Mouse (Mus musculus) midbrain, embryonic 11.5 days (tissue): ENCODE results near the gene Tex28. TPM values are rescaled to one million over a fixed set of nuclear protein-coding genes. Genes with fewer than 3 reads are reported as not detected.

Experiments
- ATAC-seq: fragments of 200-750 bp; cut with Nextera tagmentation; 2 replicates; pipeline ENCODE4 v1.8.0; 2017; ENCODE audit warnings: moderate TSS enrichment, moderate library complexity; ENCODE audit not compliant: low FRiP score
- DNase-seq: peaks from one replicate; pipeline ENCODE4 v3.0.0; 2015; ENCODE audit warnings: low spot score; ENCODE audit errors: missing footprints
- H3K27ac ChIP-seq: fragments of 300-500 bp; sonication (generic); 2 replicates; pipeline ENCODE4 v1.5.1; 2014; ENCODE audit warnings: low read depth, low read length
- H3K27me3 ChIP-seq: fragments of 300-500 bp; sonication (generic); 2 replicates; pipeline ENCODE4 v1.6.1; 2014; ENCODE audit warnings: mild to moderate bottlenecking, low read length, moderate library complexity, mixed read lengths; ENCODE audit not compliant: control insufficient read depth, insufficient read depth
- H3K36me3 ChIP-seq: fragments of 300-500 bp; sonication (generic); 2 replicates; pipeline ENCODE4 v1.6.1; 2014; ENCODE audit warnings: mild to moderate bottlenecking, low read length, moderate library complexity, mixed read lengths; ENCODE audit not compliant: control insufficient read depth, insufficient read depth
- H3K4me1 ChIP-seq: fragments of 300-500 bp; sonication (generic); 2 replicates; pipeline ENCODE4 v1.6.1; 2014; ENCODE audit warnings: low read length; ENCODE audit not compliant: control insufficient read depth, insufficient read depth
- H3K4me2 ChIP-seq: fragments of 300-500 bp; sonication (generic); 2 replicates; pipeline ENCODE4 v1.6.1; 2014; ENCODE audit warnings: mild to moderate bottlenecking, moderate library complexity
- H3K4me3 ChIP-seq: fragments of 300-500 bp; sonication (generic); 2 replicates; pipeline ENCODE4 v1.5.1; 2014; ENCODE audit warnings: low read depth, low read length
- H3K9ac ChIP-seq: fragments of 300-500 bp; sonication (generic); 2 replicates; pipeline ENCODE4 v1.6.1; 2014; ENCODE audit warnings: low read length
- H3K9me3 ChIP-seq: fragments of 300-500 bp; sonication (generic); 2 replicates; pipeline ENCODE4 v1.6.1; 2016; ENCODE audit warnings: low read length; ENCODE audit not compliant: control insufficient read depth
- WGBS: fragments of 180-500 bp; shearing (Covaris S2); extraction: QIAGEN DNeasy Blood & Tissue Kit; methylation state at CpG from one replicate; pipeline ENCODE4 v1.1.7; 2014; 5-methylcytosine and 5-hydroxymethylcytosine counted together
- polyA plus RNA-seq: library from polyadenylated mRNA; unstranded; fragments of >200 nt; fragmentation: Nextera tagmentation; extraction: Ambion mirVana; gene quantifications from 2 replicates; pipeline ENCODE4 v1.2.1, GENCODE M21; 2014

The Tex28 gene
- polyA plus RNA-seq, 1 experiment from 2014 or later: not detected

DNA sequence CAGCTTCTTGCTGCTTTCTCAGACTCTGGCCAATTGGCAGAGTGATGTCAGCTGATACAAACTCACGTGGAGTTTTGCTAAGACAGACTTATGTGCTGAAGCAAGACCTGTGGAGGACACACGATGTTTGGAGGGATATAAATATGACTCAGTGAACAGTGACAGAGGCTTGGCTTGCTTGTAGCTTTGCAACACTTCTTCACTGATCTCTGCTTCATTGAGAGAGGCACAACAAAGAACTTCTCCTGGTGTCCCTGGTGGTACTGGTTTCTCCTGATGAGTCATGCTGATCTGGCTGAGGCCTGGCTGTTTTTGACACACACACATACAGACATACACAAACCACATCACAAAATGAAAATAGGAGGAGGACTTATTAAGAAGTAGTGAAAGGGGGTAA is 61.7 kb downstream of the Tex28 start:
- H3K4me1 ChIP-seq: no peaks in the 10 kb centered on the region
- no peak overlapping the region for H3K4me2 ChIP-seq
- no peak overlapping the region for H3K9ac ChIP-seq
- ATAC-seq: no peak
- 56% methylated on average over 2 of the region's 2 CpGs for WGBS
- H3K27ac ChIP-seq: no peak overlapping the region
- H3K27me3 ChIP-seq: no peaks in the 10 kb centered on the region
- H3K36me3 ChIP-seq: no peaks in the 10 kb centered on the region
- DNase-seq: no peak
- no peak overlapping the region for H3K4me3 ChIP-seq
- H3K9me3 ChIP-seq: no peaks in the 10 kb centered on the region

DNA sequence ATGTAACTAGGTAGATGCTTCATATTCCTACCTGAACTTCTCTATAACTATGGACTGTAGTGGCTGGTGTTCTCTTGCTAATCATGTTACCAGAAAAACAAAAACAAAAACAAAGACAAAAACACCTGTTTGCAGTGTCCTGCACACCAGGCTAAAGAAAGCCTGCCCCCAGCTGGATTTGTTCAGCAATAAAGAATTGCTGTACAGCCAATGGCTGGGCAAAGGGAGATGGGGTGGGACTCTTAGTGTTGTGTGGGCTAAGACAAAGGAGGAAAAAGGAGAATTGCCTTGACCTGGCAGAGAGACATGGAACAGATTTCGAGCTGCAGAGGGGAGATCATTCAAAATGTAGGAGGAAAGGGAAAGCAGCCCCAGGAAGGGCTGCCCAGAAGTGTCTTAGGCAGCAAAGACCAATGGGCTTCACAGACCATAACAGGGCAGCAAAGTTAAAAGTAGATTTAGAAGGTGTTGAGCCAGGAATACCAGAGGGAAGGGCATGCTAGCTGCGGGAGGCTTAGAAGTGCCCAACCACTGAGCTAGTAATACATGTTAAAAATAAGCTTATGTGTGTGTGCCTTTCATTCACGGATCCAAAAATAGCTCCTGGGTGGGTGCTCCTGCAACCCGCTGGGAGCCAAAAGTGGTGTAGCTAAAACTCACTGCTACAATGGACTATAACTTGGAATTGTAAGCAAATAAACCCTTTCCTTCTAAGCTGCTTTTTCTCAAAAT is 64.0 kb downstream of the Tex28 start:
- DNase-seq (no peak), ATAC-seq (no peak)
- Histone ChIP-seq H3K9ac (no peak overlapping the region), H3K4me3 (no peak overlapping the region), H3K27me3 (no peaks in the 10 kb centered on the region), H3K9me3 (no peaks in the 10 kb centered on the region), H3K4me2 (no peak overlapping the region), H3K27ac (no peak overlapping the region), H3K4me1 (no peaks in the 10 kb centered on the region), H3K36me3 (no peaks in the 10 kb centered on the region)
- WGBS: 74% methylated on average over 4 of the region's 4 CpGs

Other genes starting within 250 kb of the Tex28 start
- 1.7 and 2.1 TPM in 2 replicates for gene Arhgap4, start 246.0 kb downstream of the Tex28 start, polyA plus RNA-seq
- 117 and 121 TPM in 2 replicates for gene Naa10, start 245.9 kb downstream of the Tex28 start, polyA plus RNA-seq
- 14.4 and 17.6 TPM in 2 replicates for gene Renbp, start 237.0 kb downstream of the Tex28 start, polyA plus RNA-seq
- gene Hcfc1, start 201.5 kb downstream of the Tex28 start, polyA plus RNA-seq: 74.5 and 75.1 TPM in 2 replicates
- gene Irak1, start 143.9 kb downstream of the Tex28 start, polyA plus RNA-seq: 30.5 and 31.6 TPM in 2 replicates
- not detected in 2 replicates for gene Opn1mw, start 40.4 kb downstream of the Tex28 start, polyA plus RNA-seq
- gene Mecp2, start 32.5 kb downstream of the Tex28 start, polyA plus RNA-seq: 15.3 and 17.1 TPM in 2 replicates
- not detected in 2 replicates for gene Tktl1, start 9.4 kb upstream of the Tex28 start, polyA plus RNA-seq
- gene Flna, start 82.0 kb upstream of the Tex28 start, polyA plus RNA-seq: 178 and 185 TPM in 2 replicates
- gene Emd, start 86.8 kb upstream of the Tex28 start, polyA plus RNA-seq: 24.3 and 25.2 TPM in 2 replicates
- 661 and 713 TPM in 2 replicates for gene Rpl10, start 103.0 kb upstream of the Tex28 start, polyA plus RNA-seq
- 57.9 and 60.9 TPM in 2 replicates for gene Taz, start 114.1 kb upstream of the Tex28 start, polyA plus RNA-seq
- 4.3 and 4.4 TPM in 2 replicates for gene Dnase1l1, start 114.5 kb upstream of the Tex28 start, polyA plus RNA-seq
- 101 and 106 TPM in 2 replicates for gene Atp6ap1, start 129.3 kb upstream of the Tex28 start, polyA plus RNA-seq
- 430 and 451 TPM in 2 replicates for gene Gdi1, start 137.2 kb upstream of the Tex28 start, polyA plus RNA-seq
- 58.1 and 59.2 TPM in 2 replicates for gene Fam50a, start 145.2 kb upstream of the Tex28 start, polyA plus RNA-seq
- 13.7 and 19.8 TPM in 2 replicates for gene Plxna3, start 161.2 kb upstream of the Tex28 start, polyA plus RNA-seq
- gene Lage3, start 185.8 kb upstream of the Tex28 start, polyA plus RNA-seq: 110 and 118 TPM in 2 replicates
- gene Ubl4a, start 205.4 kb upstream of the Tex28 start, polyA plus RNA-seq: 74.3 and 76.5 TPM in 2 replicates
- gene Slc10a3, start 205.5 kb upstream of the Tex28 start, polyA plus RNA-seq: 8.5 and 9.0 TPM in 2 replicates
- gene Fam3a, start 225.4 kb upstream of the Tex28 start, polyA plus RNA-seq: 26.2 and 27.3 TPM in 2 replicates
- 22.8 and 24.8 TPM in 2 replicates for gene Ikbkg, start 225.5 kb upstream of the Tex28 start, polyA plus RNA-seq